Mouse (Mus musculus): ENCODE measurements around the gene Braf.
A peak's percentile ranks its signal among the peaks of the same experiment; 100 is the strongest.

Braf gene

GRCm38 (mm10) chr6:39610207-39610606, 115.1 kb downstream of the Braf start:
- no peak for DNase-seq (ENCODE audit: extremely low read depth, insufficient read length, low spot score)

- DNase-seq (ENCODE audit: extremely low read depth, insufficient read length, low spot score) = no peak
Measured at GRCm38 (mm10) chr6:39607365-39607764, 117.9 kb downstream of the Braf start.

- no peak for DNase-seq (ENCODE audit: extremely low read depth, insufficient read length, low spot score)
Measured at GRCm38 (mm10) chr6:39606862-39607261, 118.4 kb downstream of the Braf start.

GRCm38 (mm10) chr6:39606056-39606455, 119.2 kb downstream of the Braf start:
- no peak for DNase-seq (ENCODE audit: extremely low read depth, insufficient read length, low spot score)

- no peak for DNase-seq (ENCODE audit: extremely low read depth, insufficient read length, low spot score)
Measured at GRCm38 (mm10) chr6:39604565-39604964, 120.7 kb downstream of the Braf start.

- DNase-seq (ENCODE audit: extremely low read depth, insufficient read length, low spot score) = no peak
Measured at GRCm38 (mm10) chr6:39601828-39602227, 123.4 kb downstream of the Braf start.

GRCm38 (mm10) chr6:39600851-39601250, 124.4 kb downstream of the Braf start:
- no peak for DNase-seq (ENCODE audit: extremely low read depth, insufficient read length, low spot score)

- DNase-seq (ENCODE audit: extremely low read depth, insufficient read length, low spot score) = peak; percentile 97
Measured at GRCm38 (mm10) chr6:39592401-39593214, 132.7 kb downstream of the Braf start, which contains the start of gene Ndufb2. Gene Ndufb2 (plus strand): TSS chr6:39592574.

GRCm38 (mm10) chr6:39591481-39591880, 133.8 kb downstream of the Braf start:
- DNase-seq (ENCODE audit: extremely low read depth, insufficient read length, low spot score) = peak; percentile 11

- no peak for DNase-seq (ENCODE audit: extremely low read depth, insufficient read length, low spot score)
Measured at GRCm38 (mm10) chr6:39585517-39585916, 139.7 kb downstream of the Braf start, which contains the start of gene Gm42420. Gene Gm42420 (plus strand): TSS chr6:39585753.

GRCm38 (mm10) chr6:39581087-39581784, 144.0 kb downstream of the Braf start:
- DNase-seq (ENCODE audit: extremely low read depth, insufficient read length, low spot score) = no peak

GRCm38 (mm10) chr6:39580558-39580957, 144.7 kb downstream of the Braf start:
- no peak for DNase-seq (ENCODE audit: extremely low read depth, insufficient read length, low spot score)

- DNase-seq (ENCODE audit: extremely low read depth, insufficient read length, low spot score) = no peak
Measured at GRCm38 (mm10) chr6:39579552-39579951, 145.7 kb downstream of the Braf start.

GRCm38 (mm10) chr6:39574951-39575350, 150.3 kb downstream of the Braf start:
- DNase-seq (ENCODE audit: extremely low read depth, insufficient read length, low spot score) = no peak

GRCm38 (mm10) chr6:39574555-39574869, 150.8 kb downstream of the Braf start:
- no peak for DNase-seq (ENCODE audit: extremely low read depth, insufficient read length, low spot score)

GRCm38 (mm10) chr6:39573791-39574554, 151.3 kb downstream of the Braf start, which contains the start of gene Adck2:
Gene Adck2 (plus strand): TSS chr6:39573873.
- peak; percentile 81 for DNase-seq (ENCODE audit: extremely low read depth, insufficient read length, low spot score)

GRCm38 (mm10) chr6:39570426-39570825, 154.8 kb downstream of the Braf start:
- DNase-seq (ENCODE audit: extremely low read depth, insufficient read length, low spot score) = no peak

GRCm38 (mm10) chr6:39567528-39567927, 157.7 kb downstream of the Braf start:
- no peak for DNase-seq (ENCODE audit: extremely low read depth, insufficient read length, low spot score)

- no peak for DNase-seq (ENCODE audit: extremely low read depth, insufficient read length, low spot score)
Measured at GRCm38 (mm10) chr6:39562166-39563015, 162.9 kb downstream of the Braf start.

GRCm38 (mm10) chr6:39559276-39559939, 165.9 kb downstream of the Braf start:
- no peak for DNase-seq (ENCODE audit: extremely low read depth, insufficient read length, low spot score)
